Mouse (Mus musculus) common myeloid progenitor, adult 5-6 weeks (primary cell): Measurements from ENCODE around the gene Cfap46. TPM values are rescaled to one million over a fixed set of nuclear protein-coding genes. Genes with fewer than 3 reads are reported as not detected.
"Not testable (repeated sequence)": the region's sequence is repeated elsewhere in the genome, so short reads cannot be mapped to it uniquely, and the experiment has no call there.

ENCODE experiments used
- ATAC-seq: replicated peaks from 2 replicates; pipeline ENCODE4 v1.8.0; 2016; ENCODE audit warnings: low read depth, mild to moderate bottlenecking, moderate TSS enrichment, inconsistent platforms; ENCODE audit not compliant: poor library complexity, severe bottlenecking
- total RNA-seq: library from RNA; stranded (forward); fragments of 200-1000, 187-1606 nt; gene quantifications from 2 replicates; pipeline ENCODE4 v1.2.3, GENCODE M21; 2017

Cfap46 gene
- total RNA-seq, 1 experiment from 2014 or later = not detected

DNA sequence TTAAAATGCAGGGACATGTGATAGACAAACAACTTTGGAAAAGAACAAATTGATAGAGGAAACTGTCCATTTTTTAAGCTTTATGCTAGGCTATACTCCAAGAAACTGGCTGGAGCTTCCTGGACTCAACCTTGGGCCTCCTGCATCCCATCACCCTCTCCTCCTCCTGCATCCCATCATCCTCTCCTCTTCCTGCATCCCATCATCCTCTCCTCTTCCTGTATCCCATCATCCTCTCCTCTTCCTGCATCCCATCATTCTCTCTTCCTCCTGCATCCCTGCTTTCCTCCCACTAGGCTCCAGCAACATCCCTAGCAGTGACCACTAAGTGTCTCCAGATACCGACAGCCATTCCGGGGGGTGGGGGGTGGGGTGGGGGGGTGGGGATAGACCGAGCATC is 7.2 kb downstream of the Cfap46 start:
- ATAC-seq = no peak

DNA sequence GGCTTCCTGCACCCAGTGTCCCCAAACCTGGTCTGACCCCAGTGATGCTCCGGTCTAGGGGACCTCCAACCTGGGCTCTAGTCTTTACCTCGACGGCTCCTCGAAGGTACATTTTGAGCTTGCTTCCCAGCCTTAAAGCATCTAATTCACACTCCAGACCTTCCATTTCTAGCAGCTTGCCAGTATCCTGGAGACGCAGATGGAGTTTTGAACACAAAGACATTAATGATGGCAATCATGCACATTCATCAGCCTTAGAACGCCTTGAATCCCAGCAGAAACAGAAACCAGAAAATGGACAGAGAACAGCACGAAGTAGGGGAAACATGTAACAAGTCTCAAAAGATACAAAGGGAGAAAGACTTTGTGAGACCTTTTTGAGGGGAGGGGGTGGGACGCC is 16.7 kb downstream of the Cfap46 start:
- ATAC-seq = no peak

DNA sequence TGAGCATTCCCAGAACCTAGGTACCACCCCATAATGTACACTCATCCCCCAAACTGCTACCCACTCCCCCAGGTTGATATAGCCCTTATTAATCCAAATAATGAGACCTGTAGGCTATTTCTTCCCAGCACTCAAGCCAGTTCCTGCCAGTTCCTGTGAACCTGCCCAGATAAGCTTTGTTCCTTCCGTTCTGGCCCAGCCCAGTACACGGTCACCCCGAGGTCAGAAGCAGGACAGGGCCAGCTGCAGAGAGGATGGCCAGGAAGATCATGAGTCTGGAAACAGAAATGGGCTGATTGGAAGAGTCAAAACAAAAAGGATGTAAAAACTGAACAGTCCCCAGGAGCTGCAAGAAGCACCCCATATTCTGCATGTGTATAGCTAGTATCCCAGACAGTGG is 20.3 kb downstream of the Cfap46 start:
- no peak for ATAC-seq

DNA sequence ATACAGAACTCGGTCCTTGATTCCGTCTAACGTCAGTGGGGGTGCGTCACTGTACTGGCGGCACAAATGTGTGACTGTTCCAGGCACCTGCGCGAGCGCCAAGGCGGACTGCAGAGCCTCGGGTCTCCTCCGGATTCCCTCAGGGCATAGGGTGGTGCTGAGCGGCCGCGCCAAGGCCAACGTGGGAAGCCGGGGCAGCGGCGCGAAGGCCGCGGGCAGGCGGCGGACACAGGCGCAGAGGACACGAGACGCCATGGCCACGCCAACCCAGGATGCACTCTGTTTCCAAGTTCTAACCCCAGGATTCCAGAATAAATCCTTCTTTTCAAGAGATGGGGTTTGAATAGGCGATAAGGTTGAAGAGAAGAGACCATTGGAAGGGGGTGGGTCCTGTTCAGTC is 23.7 kb downstream of the Cfap46 start:
- ATAC-seq = not testable (repeated sequence)

DNA sequence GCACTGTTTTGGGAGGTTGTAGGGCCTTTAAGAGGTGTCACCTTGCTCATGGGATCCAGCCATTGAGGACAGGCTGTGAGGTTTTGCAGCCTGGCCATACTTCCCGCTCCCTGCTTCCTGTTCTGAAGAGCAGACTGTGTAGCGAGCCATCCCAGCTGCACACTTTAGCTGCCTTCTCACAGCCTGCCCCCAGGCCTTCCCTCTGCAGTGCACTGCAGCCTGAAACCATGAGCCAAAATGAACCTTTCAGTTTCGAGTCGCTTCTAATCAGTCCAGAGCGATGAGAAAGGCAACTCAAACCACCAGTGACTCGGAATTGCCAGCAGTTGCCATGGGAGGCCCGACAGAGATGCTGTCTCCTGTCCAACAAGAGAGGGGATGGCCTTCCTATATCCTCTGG is 33.9 kb downstream of the Cfap46 start:
- ATAC-seq = no peak

DNA sequence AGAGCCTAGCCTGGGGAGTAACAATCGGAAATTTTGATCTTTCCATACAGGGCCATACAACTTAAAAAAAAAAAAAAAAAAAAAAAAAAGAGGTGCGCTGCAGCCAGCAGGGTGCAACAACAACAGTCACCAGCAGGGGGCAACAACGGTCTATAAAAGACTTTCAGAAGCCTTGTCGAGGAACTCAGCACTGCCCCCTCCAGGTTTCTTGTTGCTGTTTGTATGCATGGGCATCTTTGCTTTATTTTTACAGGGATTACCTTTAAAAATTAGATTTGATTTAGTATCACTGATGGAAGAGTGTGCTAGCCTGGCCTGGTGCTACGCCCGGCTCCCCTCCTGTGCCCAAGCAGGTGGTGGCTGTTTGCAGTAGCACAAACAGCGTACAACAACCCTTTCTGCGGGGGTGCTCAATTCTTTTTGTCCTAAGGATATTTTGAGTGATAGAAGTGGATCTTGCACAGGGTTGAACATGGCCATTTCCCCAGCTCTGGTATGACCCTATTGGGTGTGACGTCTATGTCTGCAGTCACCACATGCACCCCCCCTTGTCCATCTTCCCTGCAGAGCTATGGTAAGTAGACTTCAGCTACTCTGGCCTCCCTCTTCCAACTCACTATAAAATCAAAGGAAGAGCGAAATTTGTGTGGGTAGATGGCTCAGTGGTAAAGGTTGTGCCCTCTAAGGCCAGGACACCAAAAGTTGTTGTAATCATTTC is 35.4 kb downstream of the Cfap46 start:
- ATAC-seq = peak; percentile 98

DNA sequence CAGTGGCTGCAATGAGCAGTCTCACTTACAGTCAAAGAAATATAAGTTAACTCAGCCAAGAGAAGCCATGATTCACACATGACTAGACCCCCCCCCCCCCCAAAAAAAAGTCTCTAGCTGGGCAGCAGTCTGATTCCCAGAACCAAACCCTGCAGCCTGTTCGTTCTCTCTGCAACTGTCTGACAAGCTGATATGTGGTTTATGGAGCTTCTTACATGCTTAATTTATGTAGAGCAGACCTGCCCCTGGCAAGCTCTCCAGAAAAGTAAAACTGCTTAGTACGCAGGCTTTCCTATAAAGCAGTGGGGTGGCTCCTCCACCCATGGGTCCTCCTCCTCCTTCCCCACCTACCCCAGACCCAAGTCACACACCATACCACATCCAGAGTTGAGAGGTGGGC is 50.2 kb downstream of the Cfap46 start:
- no peak for ATAC-seq

DNA sequence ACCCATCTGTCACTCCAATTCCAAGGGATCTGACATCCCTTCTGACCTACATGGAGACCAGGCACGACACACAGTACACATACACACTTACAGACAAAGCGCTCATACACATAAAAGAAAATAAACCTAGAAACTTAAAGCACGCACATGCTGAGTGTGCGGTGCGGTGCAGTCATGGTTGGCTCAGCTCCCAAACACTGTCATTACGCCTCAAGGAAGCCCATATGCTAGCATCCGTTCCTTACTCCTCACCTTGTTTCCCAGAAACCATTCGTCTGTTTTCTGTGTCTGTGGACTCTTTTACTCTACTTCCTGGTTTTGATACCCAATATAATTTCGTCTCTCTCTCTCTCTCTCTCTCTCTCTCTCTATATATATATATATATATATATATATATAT is 58.5 kb downstream of the Cfap46 start:
- ATAC-seq = no peak

DNA sequence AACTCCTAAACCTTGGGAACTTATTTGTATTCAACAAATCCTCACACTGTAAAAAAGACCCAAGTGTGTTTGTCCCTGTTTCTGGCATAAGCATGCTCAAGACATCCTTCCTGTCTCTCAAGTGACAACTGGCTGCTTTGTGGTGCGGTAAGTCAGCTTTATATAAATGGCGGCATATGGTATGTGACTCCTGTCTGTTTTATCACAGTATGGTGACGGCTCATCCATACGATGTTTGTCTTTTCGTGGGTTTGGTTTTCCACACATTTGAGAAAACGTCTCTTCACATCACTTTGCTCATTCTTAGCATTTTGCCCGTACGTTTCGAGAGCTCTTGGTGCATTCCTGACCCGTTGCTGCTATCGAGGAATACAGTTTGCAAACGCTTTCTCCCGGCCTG is 61.0 kb downstream of the Cfap46 start:
- no peak for ATAC-seq

DNA sequence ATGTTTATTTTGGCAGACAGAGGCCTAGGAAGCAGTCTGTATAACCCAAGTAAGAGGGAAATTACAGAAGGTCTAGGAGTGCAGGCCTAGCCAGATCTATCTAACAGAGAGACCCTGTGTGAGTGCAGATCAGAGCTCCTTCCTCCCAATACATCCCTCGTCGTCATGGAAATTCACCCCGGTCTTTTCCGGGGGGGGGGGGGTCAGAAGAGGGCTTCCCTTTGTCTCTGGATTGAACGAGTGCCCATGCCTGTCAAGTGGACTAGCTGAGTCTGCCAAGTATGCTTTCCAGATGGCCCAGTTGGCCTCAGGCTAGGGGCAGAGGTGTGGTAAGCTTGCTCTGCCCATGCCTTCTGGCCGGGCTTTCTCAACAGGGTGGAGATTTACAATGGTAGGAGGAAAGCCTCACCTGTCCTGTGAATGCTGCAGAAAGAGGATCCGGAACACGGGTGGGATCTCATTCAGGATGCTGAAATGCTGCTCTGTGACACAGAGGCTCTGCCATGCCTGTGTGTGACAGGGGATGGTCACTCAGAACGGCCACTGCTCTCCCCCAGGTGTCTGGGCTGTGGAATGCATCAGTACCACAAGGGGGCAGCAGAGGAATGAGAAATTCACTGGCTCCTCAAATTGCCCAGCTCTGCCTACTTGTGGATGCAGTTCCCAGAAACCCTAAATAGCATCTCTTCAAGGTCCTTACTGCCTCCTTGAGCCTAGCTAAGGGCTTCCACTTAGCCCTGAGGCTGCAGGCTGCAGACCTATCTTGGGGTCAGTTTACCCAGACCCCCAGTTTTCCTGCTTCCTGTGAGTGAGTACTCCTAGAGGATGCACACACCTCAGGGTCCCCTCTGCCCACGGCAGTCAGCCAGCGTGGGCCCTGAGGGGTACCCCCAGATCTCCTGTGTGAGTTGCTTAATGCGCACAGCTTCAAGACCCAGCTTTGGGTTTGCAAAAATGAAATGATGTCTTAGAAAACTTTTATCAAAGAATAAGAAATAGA is 67.5 kb downstream of the Cfap46 start:
- peak; percentile 86 for ATAC-seq

DNA sequence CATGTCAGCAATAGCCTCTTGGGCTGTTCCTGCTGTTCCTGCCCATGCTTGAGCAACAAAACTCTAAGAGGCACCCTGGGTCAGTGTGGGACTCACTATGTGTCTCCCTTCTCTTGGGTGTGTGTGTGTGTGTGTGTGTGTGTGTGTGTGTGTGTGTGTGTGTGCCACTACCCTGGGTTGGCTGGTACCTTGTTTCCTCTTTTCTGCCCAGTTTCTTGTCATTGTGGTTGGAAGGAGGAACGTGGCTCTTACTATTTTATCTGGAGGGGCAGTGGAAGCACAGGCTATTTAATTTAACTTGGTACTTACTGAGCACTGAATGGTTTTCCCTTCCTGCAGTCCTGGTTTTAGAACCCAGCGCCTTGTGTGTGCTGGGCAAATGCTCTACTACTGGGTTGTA is 73.3 kb downstream of the Cfap46 start:
- peak; percentile 60 for ATAC-seq

DNA sequence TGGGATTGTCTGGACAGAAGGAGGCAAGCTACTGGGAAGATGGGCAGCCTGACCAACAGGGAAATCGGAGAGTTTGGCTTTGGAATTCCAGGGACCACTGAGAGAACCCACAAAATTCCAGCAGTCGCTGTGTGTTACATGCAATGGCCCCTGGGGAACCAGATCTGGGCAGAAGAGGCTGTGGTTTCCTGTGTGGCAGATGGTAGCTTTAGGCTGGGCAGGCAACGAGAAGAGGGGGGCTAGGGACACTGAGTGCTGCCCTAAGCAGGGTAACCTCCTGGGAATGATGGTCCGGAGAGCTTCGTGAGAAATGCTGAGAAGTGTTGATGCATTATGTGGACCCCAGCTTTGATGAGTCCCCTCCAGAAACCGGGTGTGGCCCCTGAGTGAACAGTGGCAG is 87.8 kb downstream of the Cfap46 start:
- peak; percentile 88 for ATAC-seq

DNA sequence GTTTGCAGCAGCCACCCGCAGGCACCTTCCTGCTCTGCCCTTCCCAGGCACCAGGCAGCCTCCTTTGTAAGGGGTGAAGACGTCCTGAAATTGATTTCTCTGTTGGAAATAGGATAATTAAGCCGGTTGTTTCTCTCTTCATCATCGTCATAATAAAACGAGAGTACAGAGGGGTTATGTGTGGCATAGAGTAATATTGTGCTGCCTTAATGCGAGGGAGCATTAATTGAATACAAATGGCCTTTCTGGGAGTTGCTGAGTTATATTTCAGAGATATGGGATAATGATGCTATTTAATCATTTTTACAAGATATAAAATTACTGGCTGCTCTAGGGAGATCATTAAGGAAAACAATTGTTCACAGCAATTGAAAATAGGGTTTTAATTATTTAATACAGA is 88.3 kb downstream of the Cfap46 start:
- ATAC-seq = no peak

DNA sequence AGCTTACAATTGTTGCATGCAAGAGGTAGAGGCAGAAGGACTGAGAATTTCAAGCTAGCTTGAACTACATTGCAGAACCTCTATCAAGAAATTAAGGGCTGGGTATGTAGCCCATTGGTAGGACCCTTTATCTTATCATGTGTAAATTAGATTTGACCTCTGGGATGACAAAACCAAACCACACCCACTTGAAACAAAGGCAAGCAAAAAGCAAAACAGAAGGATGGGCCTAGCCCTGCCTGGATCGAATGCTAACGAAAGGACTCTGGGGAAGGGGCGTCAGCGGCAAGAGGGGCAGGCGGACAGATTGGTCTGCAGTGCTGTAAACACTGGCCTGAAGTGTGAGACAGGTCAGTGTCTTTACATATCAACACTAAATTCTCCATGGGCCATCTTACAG is 92.3 kb downstream of the Cfap46 start:
- no peak for ATAC-seq

DNA sequence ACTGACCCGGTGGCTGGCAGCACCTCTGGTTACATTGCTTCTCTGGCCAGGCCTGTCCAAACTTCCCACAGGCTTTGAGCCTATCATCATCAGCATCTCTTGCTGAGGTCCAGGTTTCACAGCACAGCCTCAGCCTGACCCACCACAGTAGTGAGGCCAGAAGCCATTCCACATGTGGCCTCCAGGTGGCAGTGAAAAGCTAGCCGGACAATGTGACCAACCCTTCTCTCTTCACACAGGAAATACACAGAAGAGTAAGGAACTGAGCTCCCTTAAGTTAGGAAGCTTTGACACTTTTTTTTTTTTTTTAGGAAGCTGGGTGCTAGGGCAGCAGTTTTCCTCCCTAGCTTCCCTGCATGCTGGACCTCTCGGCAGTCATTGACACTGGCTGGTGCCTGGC is 93.3 kb downstream of the Cfap46 start:
- ATAC-seq = peak; percentile 85

DNA sequence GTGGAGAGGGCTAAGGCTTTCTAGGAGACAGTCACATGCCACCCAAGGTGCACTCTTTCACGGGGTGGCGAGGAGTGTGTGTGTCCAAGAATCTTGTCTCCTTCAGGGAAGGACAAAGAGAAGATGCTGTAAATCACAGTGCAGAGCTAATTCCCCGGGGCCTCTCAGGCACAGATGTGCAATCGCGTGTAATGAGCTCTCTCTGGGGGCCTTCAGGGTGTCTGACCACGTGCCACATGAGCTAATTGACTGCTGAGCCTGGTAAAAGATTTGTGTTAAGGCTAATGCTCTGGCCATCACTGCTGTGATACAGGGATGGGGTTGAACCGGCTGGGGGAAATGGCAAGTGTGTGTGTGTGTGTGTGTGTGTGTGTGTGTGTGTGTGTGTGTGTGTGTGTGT is 95.7 kb downstream of the Cfap46 start:
- ATAC-seq = no peak

DNA sequence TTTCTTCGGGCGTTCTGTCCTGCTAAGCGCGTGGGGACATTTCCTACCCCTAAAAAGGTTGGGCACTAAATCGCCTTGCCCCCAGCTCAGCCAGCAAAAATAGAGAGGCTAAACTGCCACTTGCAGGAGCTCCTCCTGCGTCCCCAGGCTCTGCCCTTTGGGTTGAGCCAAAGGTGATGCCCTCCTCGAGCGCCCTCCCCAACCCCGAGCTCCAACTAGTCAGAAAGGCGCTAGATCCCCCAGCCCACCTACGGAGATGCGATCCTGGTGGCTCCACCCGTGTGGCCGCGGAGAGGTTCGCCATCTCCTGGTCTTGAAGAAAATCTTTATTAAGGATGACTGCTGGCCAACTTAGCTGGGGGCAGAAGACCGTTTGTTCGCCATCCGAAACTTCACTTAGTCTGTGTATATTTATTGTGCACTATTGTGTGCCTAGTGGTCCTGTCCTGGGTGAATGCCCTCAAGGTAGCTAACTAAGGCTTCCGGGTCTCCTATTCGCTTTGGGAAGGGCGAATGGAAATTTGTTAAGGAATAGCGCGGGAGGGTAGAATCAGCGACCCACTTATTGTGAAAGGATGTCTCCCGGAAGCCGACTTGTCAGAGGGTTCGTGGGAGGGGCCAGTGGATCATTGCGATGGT is 98.3 kb downstream of the Cfap46 start:
- no peak for ATAC-seq

DNA sequence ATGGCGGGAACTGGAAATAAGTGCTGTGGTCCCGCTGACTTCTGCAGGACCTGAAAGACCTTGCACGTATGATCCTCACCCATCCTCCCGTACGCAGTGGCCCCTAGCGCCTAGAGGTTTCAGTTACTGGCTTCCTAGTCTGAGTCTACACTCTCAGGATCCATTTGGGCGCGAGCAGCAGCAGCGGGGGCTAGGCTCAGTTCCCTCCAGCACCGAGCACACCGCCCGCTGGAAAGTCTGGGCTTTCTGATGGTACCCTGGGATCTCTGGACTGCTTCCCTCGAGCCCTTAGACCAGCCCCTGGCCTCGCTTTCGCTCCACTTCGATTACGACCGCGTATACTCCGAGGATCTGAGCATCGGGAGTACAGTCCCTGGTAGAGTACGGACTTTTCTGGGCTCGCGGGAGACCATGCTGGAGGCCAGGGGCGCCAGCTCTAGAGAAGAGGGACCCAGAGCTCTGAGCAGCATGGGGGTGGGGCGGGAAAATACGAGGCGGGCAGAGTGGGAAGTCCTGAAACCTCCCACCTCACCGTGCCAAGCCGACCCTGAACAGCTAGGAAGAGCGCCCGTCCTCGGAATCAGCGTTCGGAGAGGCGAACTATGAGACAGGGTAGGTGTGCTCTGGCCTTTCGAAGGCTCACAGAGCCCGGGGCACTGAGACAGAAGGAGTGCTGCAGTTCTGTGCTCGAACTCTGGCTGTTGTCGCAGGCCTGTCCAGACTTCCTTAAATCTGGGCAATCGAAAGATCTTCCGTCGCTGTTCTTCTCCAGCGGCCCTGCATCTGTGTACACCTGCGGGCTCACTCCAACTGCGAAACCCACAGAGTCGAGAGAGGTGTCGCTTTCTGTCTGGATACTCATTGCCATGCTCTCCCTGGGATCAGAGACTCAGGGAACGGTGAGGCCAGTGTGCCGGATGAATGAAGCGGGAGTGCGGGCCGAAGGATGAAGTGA is 99.1 kb downstream of the Cfap46 start:
- ATAC-seq = 0 out of 2 replicates have a peak, but pooled peaks have one; percentile 30

DNA sequence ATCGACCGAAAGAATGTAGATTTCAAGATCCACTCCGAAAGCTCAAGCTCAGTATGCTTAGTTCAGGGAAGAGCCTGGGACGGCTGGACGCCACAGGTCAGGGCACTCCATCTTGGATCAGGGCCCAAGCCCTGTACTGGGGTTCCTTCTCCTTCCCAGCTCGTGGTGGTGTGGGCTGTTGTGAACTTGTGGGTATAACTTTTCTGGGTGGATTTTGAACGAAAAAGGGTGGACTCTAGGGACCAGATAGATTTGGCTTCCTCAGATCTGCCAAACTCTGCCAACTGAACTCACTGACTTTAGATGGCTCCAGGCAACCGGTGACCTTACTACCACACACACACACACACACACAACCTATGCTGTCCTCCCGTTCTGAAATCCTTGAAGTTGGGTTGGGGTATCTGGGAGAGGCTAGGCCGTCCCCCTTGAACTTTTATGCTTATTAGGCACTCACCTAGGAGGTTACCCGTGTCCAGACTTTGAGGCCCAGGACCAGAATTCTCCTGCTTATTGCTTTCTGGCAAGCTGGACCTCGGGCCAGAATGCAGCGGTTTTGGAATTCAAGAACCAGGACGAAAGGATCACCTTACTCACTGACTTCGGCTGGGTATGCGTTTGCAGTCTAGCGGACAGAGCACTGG is 100.4 kb downstream of the Cfap46 start:
- ATAC-seq = no peak
